Mouse (Mus musculus) 3134 (cell line): ENCODE measurements around the gene Aspm.

ENCODE experiments used
- DNase-seq: peaks from one replicate; pipeline ENCODE4 v3.0.0-alpha.2; 2011; ENCODE audit warnings: low spot score; ENCODE audit not compliant: insufficient read length; ENCODE audit errors: extremely low read depth

Gene Aspm

GRCm38 (mm10) chr1:139499751-139500150 is 45.2 kb downstream of the Aspm start:
- DNase-seq, result no peak

- DNase-seq, result no peak
Measured at GRCm38 (mm10) chr1:139501258-139501752, 46.7 kb downstream of the Aspm start, which contains the start of gene F13b. Gene F13b (plus strand): TSS chr1:139501702.

- DNase-seq, result no peak
Measured at GRCm38 (mm10) chr1:139514556-139514955, 60.0 kb downstream of the Aspm start.
